Mouse (Mus musculus): ENCODE data around the gene D930007J09Rik. TPM values are rescaled to one million over a fixed set of nuclear protein-coding genes. Genes with fewer than 3 reads are reported as not detected.

The D930007J09Rik gene
- total RNA-seq, 2 experiments from 2014 or later: 2.7 TPM; not detected in 1

GRCm38 (mm10) chr13:32764448-32764847 lies 38.2 kb downstream of the D930007J09Rik start:
- no peak for DNase-seq (ENCODE audit: extremely low spot score in 1 of 2, low spot score in 1 of 2)

- no peak for DNase-seq (ENCODE audit: extremely low spot score in 1 of 2, low spot score in 1 of 2)
Observed at GRCm38 (mm10) chr13:32763141-32763540, 39.5 kb downstream of the D930007J09Rik start.

GRCm38 (mm10) chr13:32760795-32761194 lies 41.9 kb downstream of the D930007J09Rik start:
- no peak for DNase-seq (ENCODE audit: extremely low spot score in 1 of 2, low spot score in 1 of 2)

GRCm38 (mm10) chr13:32759036-32759435 lies 43.6 kb downstream of the D930007J09Rik start:
- DNase-seq (ENCODE audit: extremely low spot score in 1 of 2, low spot score in 1 of 2): no peak

Other genes with a start within 250 kb of the D930007J09Rik start
- under 1 TPM; 0.16 to 0.27 TPM for gene Mylk4, start 18.9 kb downstream of the D930007J09Rik start, total RNA-seq (2021)
- 10 to 100 TPM; 58.1 to 60.7 TPM for gene Wrnip1, start 811 bp downstream of the D930007J09Rik start, total RNA-seq (2021)
- gene Serpinb1a, start 48.3 kb upstream of the D930007J09Rik start, total RNA-seq (2021): 1 to 10 TPM; 1.8 to 3.5 TPM
- gene Serpinb1c, start 95.4 kb upstream of the D930007J09Rik start, total RNA-seq (2021): not detected
- 1 to 10 TPM in 1 of 2 experiments, under 1 TPM in 1; 0.99 to 1.2 TPM for gene Serpinb6b, start 162.4 kb upstream of the D930007J09Rik start, total RNA-seq (2021)
- 1 to 10 TPM; 4.8 to 5.9 TPM for gene Serpinb9, start 200.4 kb upstream of the D930007J09Rik start, total RNA-seq (2021)
- not detected for gene Serpinb9b, start 224.6 kb upstream of the D930007J09Rik start, total RNA-seq (2021)